9 mouse cellular contexts compared by ENCODE assay signal in genomic region chr3:89377831-89378230, GRCm38 (mm10). TPM values are rescaled to one million over a fixed set of nuclear protein-coding genes. Genes with fewer than 3 reads are reported as not detected.
A peak's percentile ranks its signal among the peaks of the same experiment; 100 is the strongest.
DNase-seq lines count a peak whose midpoint lies in the region; ATAC-seq and TF ChIP-seq lines count a peak whose summit lies in the region.
"Had no signal": no experiment of that assay in that cellular context is flagged by ENCODE, and none has a peak within 500 bp of the region (broad histone marks: within the 10 kb centered on the region; RNA-seq: fewer than 3 reads in every experiment).

No protein-coding gene starts in this region.

- H3K4me3 ChIP-seq in heart, embryonic 10.5 days, result peak overlapping the region; percentile 75
- peak overlapping the region; percentile 41; the same call in 1 of the 2 replicates for H3K4me3 ChIP-seq in limb, embryonic 14.5 days (replicated peaks; ENCODE audit: low read length)

- intact Hi-C loops in heart, postnatal 10 days (cut with DNase I), result loop anchor here (1.0 to 2.0 kb wide), 3 partner anchors 23 to 107 kb away; partner anchors contain the start of gene Flad1

- H3K9me3 ChIP-seq in heart, embryonic 10.5 days, result no peaks in the 10 kb centered on the region
- no peaks in the 10 kb centered on the region for H3K9me3 ChIP-seq in limb, embryonic 14.5 days (ENCODE audit: control insufficient read depth, low read length)

- no peak for TF ChIP-seq POLR2A in limb, embryonic 14.5 days (IDR thresholded peaks at IDR 0.05; ENCODE audit: borderline replicate concordance, extremely low read depth, insufficient read depth, insufficient read length)

- no peaks in the 10 kb centered on the region; the same call in 1 of the 2 replicates for H3K27me3 ChIP-seq in heart, embryonic 10.5 days (ENCODE audit: insufficient read depth, poor library complexity, severe bottlenecking)
- no peaks in the 10 kb centered on the region for H3K27me3 ChIP-seq in limb, embryonic 14.5 days (ENCODE audit: control insufficient read depth, insufficient read depth, low read length)

- DNase-seq in heart, embryonic 10.5 days (ENCODE audit: low spot score), result no peak
- no peak for DNase-seq in heart, postnatal 10 days
- DNase-seq in thymus, postnatal 4 days, result peak; percentile 18
- DNase-seq in thymus, postnatal 36 days, result no peak
- DNase-seq in limb, embryonic 14.5 days (ENCODE audit: low spot score), result no peak
- no peak for DNase-seq in natural killer cell, adult 2 months (ENCODE audit: low spot score in 2 of 2)
- no peak for DNase-seq in c-Kit-positive CD71-positive TER-119-positive erythroid progenitor cells, embryonic 14.5 days (ENCODE audit: low spot score)
- no peak for DNase-seq in layer of hippocampus, postnatal 25 days (ENCODE audit: extremely low spot score in 1 of 2, low spot score in 1 of 2)

- WGBS in heart, embryonic 10.5 days, result 64% methylated on average over 4 of the region's 4 CpGs
- 67% methylated on average over 4 of the region's 4 CpGs for WGBS in limb, embryonic 14.5 days

- ATAC-seq in limb, embryonic 14.5 days (ENCODE audit: low FRiP score, low read depth), result 0 out of 2 replicates have a peak, but pooled peaks have one; percentile 1

- peak overlapping the region; percentile 57; the same call in 1 of the 2 replicates for H3K9ac ChIP-seq in limb, embryonic 14.5 days (ENCODE audit: low read depth, low read length, severe bottlenecking)
- H3K9ac ChIP-seq: liver, embryonic 14.5 days had no signal

- H3K36me3 ChIP-seq in heart, embryonic 10.5 days, result peaks cover 24% of the 10 kb centered on the region
- H3K36me3 ChIP-seq in limb, embryonic 14.5 days (ENCODE audit: control insufficient read depth, insufficient read depth, low read length), result no peaks in the 10 kb centered on the region

- peak overlapping the region; percentile 65 for H3K4me2 ChIP-seq in limb, embryonic 14.5 days (replicated peaks; ENCODE audit: low read depth, low read length, severe bottlenecking)

- peaks cover 32% of the 10 kb centered on the region for H3K4me1 ChIP-seq in heart, embryonic 10.5 days
- peaks cover 10% of the 10 kb centered on the region for H3K4me1 ChIP-seq in limb, embryonic 14.5 days (ENCODE audit: control insufficient read depth, insufficient read depth, low read length)

- H3K27ac ChIP-seq in heart, embryonic 10.5 days, result peak overlapping the region; percentile 91
- H3K27ac ChIP-seq in limb, embryonic 14.5 days (replicated peaks; ENCODE audit: low read depth, low read length), result no peak overlapping the region
- H3K27ac ChIP-seq: liver, embryonic 14.5 days had no signal

RNA-seq across cellular contexts. Expression of gene Dcst1, which starts 12.8 kb away (rescaled TPM):
- polyA plus RNA-seq in heart, embryonic 10.5 days (2016; fragmentation: Nextera tagmentation; extraction: Ambion mirVana), result 0.10 and 0.11 TPM in 2 replicates
- total RNA-seq in heart, postnatal 10 days (2021), result under 1 TPM; 0.43 to 0.57 TPM
- polyA plus RNA-seq in limb, embryonic 14.5 days (2012; rRNA removed), result 0.11 and 0.17 TPM in 2 replicates
- polyA plus RNA-seq in limb, embryonic 14.5 days (2014; fragmentation: Nextera tagmentation; extraction: Ambion mirVana), result 0.17 and 0.18 TPM in 2 replicates
- total RNA-seq in layer of hippocampus, postnatal 25 days (2021), result not detected

RNA-seq across cellular contexts. Expression of gene Dcst2, which starts 16.1 kb away (rescaled TPM):
- 0.05 TPM in 1 of 2 replicates, not detected in the other for polyA plus RNA-seq in heart, embryonic 10.5 days (2016; fragmentation: Nextera tagmentation; extraction: Ambion mirVana)
- under 1 TPM in 1 of 2 experiments, not detected in 1; 0.26 TPM for total RNA-seq in heart, postnatal 10 days (2021)
- polyA plus RNA-seq in limb, embryonic 14.5 days (2012; rRNA removed), result 0.63 and 1.1 TPM in 2 replicates
- polyA plus RNA-seq in limb, embryonic 14.5 days (2014; fragmentation: Nextera tagmentation; extraction: Ambion mirVana), result 0.14 and 0.26 TPM in 2 replicates
- total RNA-seq in layer of hippocampus, postnatal 25 days (2021), result under 1 TPM; 0.20 to 0.42 TPM

RNA-seq across cellular contexts. Expression of gene Zbtb7b, which starts 16.7 kb away (rescaled TPM):
- polyA plus RNA-seq in heart, embryonic 10.5 days (2016; fragmentation: Nextera tagmentation; extraction: Ambion mirVana), result 1.4 and 1.9 TPM in 2 replicates
- 10 to 100 TPM; 20.2 to 25.6 TPM for total RNA-seq in heart, postnatal 10 days (2021)
- polyA plus RNA-seq in limb, embryonic 14.5 days (2012; rRNA removed), result 13.4 and 14.7 TPM in 2 replicates
- 2.7 and 3.4 TPM in 2 replicates for polyA plus RNA-seq in limb, embryonic 14.5 days (2014; fragmentation: Nextera tagmentation; extraction: Ambion mirVana)
- total RNA-seq in layer of hippocampus, postnatal 25 days (2021), result 10 to 100 TPM; 12.3 to 14.4 TPM

RNA-seq across cellular contexts. Expression of gene Lenep, which starts 24.8 kb away (rescaled TPM):
- polyA plus RNA-seq in heart, embryonic 10.5 days (2016; fragmentation: Nextera tagmentation; extraction: Ambion mirVana), result not detected in 2 replicates
- total RNA-seq in heart, postnatal 10 days (2021), result under 1 TPM in 1 of 2 experiments, not detected in 1; 0.64 TPM
- 2.4 and 2.8 TPM in 2 replicates for polyA plus RNA-seq in limb, embryonic 14.5 days (2012; rRNA removed)
- polyA plus RNA-seq in limb, embryonic 14.5 days (2014; fragmentation: Nextera tagmentation; extraction: Ambion mirVana), result not detected in 2 replicates
- total RNA-seq in layer of hippocampus, postnatal 25 days (2021), result 1 to 10 TPM; 3.7 to 5.0 TPM

RNA-seq across cellular contexts. Expression of gene Adam15, which starts 28.0 kb away (rescaled TPM):
- polyA plus RNA-seq in heart, embryonic 10.5 days (2016; fragmentation: Nextera tagmentation; extraction: Ambion mirVana), result 41.9 and 49.0 TPM in 2 replicates
- 100 to 1,000 TPM; 101 to 118 TPM for total RNA-seq in heart, postnatal 10 days (2021)
- 80.4 and 97.6 TPM in 2 replicates for polyA plus RNA-seq in limb, embryonic 14.5 days (2012; rRNA removed)
- 45.9 and 48.2 TPM in 2 replicates for polyA plus RNA-seq in limb, embryonic 14.5 days (2014; fragmentation: Nextera tagmentation; extraction: Ambion mirVana)
- total RNA-seq in layer of hippocampus, postnatal 25 days (2021), result 100 to 1,000 TPM; 109 to 112 TPM
